Mouse (Mus musculus) monocyte, adult 5-6 weeks (primary cell): Measurements from ENCODE around the gene Spaca4. TPM values are rescaled to one million over a fixed set of nuclear protein-coding genes. Genes with fewer than 3 reads are reported as not detected.
A peak's percentile ranks its signal among the peaks of the same experiment; 100 is the strongest.

Experiments
- ATAC-seq: fragments of 153-309, 156-312 bp; replicated peaks from 2 replicates; pipeline ENCODE4 v1.8.0; 2017; ENCODE audit warnings: mild to moderate bottlenecking; ENCODE audit not compliant: low TSS enrichment, insufficient number of reproducible peaks, severe bottlenecking, poor library complexity, low FRiP score
- total RNA-seq: library from RNA; stranded (forward); fragments of 200-1000, 200-491, 200-594 nt; gene quantifications from 3 replicates; pipeline ENCODE4 v1.2.3, GENCODE M21; 2017

Gene Spaca4
- total RNA-seq, 1 experiment from 2014 or later = not detected

DNA sequence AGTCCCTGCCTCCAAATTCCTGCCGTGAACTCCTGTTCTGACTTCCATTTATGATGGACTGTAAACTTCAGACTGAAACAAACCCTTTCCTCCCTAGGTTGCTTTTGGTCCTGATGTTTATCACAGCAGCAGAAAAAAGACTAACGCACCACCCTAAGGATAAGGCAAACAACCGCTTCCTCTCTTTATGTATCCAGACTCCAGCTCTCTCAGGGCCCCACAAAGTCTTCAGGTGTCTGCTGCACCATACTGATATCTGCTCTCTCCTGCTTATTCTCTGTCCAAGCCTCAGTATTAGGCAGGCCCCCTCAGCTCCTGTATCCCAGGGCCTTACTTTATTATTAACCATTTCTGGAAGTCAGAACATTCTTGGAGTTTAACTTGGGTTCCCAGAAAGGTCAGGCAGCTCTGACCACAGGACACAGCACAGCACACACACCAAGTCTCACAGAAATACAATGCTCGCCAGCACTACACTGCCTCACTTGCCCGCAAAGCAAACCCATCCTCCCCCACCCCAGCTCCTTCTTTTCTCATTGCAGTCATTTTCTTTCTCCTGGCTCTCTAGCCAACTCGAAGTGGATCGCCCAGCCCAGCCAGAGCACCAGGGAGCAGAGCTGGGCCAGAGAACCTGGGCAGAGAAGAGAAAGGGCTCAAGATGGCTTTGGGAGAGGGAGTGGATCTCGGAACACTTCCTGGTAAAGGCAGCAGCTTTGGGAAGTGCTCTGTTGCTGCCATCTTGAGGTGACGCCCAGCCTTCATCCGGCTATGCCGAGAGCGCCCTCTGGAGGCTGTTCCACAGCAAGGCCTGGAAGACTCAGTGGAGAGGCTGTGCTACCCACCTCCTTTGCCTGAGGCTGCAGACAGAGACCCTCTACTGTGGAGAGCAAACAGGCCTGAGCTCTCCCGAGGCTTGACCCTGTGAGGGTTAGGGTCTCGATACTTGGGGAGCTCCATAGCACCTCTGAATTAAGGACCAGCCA is 43.2 kb downstream of the Spaca4 start:
- peak; percentile 79 for ATAC-seq

- no peak for ATAC-seq
These were observed 44.4 kb downstream of the Spaca4 start for GRCm38 (mm10) chr7:45681046-45681736.

GRCm38 (mm10) chr7:45679966-45680621 is 45.5 kb downstream of the Spaca4 start:
- no peak for ATAC-seq

DNA sequence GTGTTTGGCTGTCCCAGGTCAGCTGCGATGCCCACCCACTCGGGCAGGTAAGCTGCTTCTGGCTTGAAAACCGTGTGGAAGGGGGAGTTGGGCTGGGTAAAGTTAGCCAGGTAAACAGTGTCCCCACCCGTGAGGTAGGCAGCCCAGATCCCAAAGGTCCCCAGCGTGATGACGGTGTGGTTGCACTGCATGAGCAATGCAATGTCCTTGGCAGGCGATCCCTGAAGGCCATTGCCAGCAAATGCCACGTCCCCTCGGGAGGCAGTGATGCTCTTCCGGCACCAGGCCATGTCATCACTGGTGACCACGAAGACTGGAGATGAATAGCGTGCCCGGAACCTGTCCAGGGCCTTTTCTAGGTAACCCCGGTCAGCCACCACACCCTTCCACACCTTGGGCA is 47.1 kb downstream of the Spaca4 start:
- no peak for ATAC-seq

GRCm38 (mm10) chr7:45677627-45678295 is 47.9 kb downstream of the Spaca4 start:
- no peak for ATAC-seq

Other genes with a start within 250 kb of the Spaca4 start
- 3.2 TPM in 1 of 3 replicates, not detected in the others for gene Tulp2, start 243.9 kb downstream of the Spaca4 start, total RNA-seq
- not detected in 3 replicates for gene Gm45808, start 239.0 kb downstream of the Spaca4 start, total RNA-seq
- 7.0 to 8.3 TPM (median 7.5 TPM) in 3 replicates for gene Dhdh, start 237.0 kb downstream of the Spaca4 start, total RNA-seq
- 128 to 251 TPM (median 142 TPM) in 3 replicates for gene Nucb1, start 215.4 kb downstream of the Spaca4 start, total RNA-seq
- gene Ppp1r15a, start 199.5 kb downstream of the Spaca4 start, total RNA-seq = 204 to 390 TPM (median 221 TPM) in 3 replicates
- 0.10 TPM in 1 of 3 replicates, not detected in the others for gene Plekha4, start 199.5 kb downstream of the Spaca4 start, total RNA-seq
- not detected in 3 replicates for gene Hsd17b14, start 170.9 kb downstream of the Spaca4 start, total RNA-seq
- gene Bcat2, start 155.7 kb downstream of the Spaca4 start, total RNA-seq = 5.1 to 21.4 TPM (median 11.9 TPM) in 3 replicates
- gene Fgf21, start 110.3 kb downstream of the Spaca4 start, total RNA-seq = not detected in 3 replicates
- not detected in 3 replicates for gene Fut1, start 108.5 kb downstream of the Spaca4 start, total RNA-seq
- not detected in 3 replicates for gene Izumo1, start 104.0 kb downstream of the Spaca4 start, total RNA-seq
- gene Rasip1, start 98.3 kb downstream of the Spaca4 start, total RNA-seq = 0.11 to 0.48 TPM in 2 of 3 replicates, not detected in the other
- 0.19 TPM in 1 of 3 replicates, not detected in the others for gene Mamstr, start 85.8 kb downstream of the Spaca4 start, total RNA-seq
- 1.4 TPM in 1 of 3 replicates, not detected in the others for gene Fut2, start 59.4 kb downstream of the Spaca4 start, total RNA-seq
- gene Ntn5, start 41.8 kb downstream of the Spaca4 start, total RNA-seq = not detected in 3 replicates
- not detected in 3 replicates for gene Sec1, start 31.4 kb downstream of the Spaca4 start, total RNA-seq
- gene Car11, start 26.0 kb downstream of the Spaca4 start, total RNA-seq = not detected in 3 replicates
- gene Dbp, start 20.7 kb downstream of the Spaca4 start, total RNA-seq = 4.3 to 13.1 TPM (median 4.5 TPM) in 3 replicates
- gene Rpl18, start 10.4 kb downstream of the Spaca4 start, total RNA-seq = 966 to 1,078 TPM (median 1,028 TPM) in 3 replicates
- gene Sphk2, start 7.8 kb downstream of the Spaca4 start, total RNA-seq = 11.0 to 15.9 TPM (median 11.5 TPM) in 3 replicates
- gene Fam83e, start 4.6 kb downstream of the Spaca4 start, total RNA-seq = 0.78 to 1.4 TPM in 2 of 3 replicates, not detected in the other
- gene Lmtk3, start 57.9 kb upstream of the Spaca4 start, total RNA-seq = not detected in 3 replicates
- 1.3 to 7.5 TPM in 2 of 3 replicates, not detected in the other for gene Sult2b1, start 58.9 kb upstream of the Spaca4 start, total RNA-seq
- gene Cyth2, start 88.8 kb upstream of the Spaca4 start, total RNA-seq = 59.2 to 78.0 TPM (median 72.7 TPM) in 3 replicates
- 0.19 TPM in 1 of 3 replicates, not detected in the others for gene Kcnj14, start 99.0 kb upstream of the Spaca4 start, total RNA-seq
- 5.8 to 8.7 TPM (median 6.7 TPM) in 3 replicates for gene Grwd1, start 105.1 kb upstream of the Spaca4 start, total RNA-seq
- gene Kdelr1, start 147.0 kb upstream of the Spaca4 start, total RNA-seq = 28.7 to 45.8 TPM (median 45.2 TPM) in 3 replicates
- gene Grin2d, start 152.6 kb upstream of the Spaca4 start, total RNA-seq = 0.10 TPM in 1 of 3 replicates, not detected in the others
- gene Syngr4, start 170.9 kb upstream of the Spaca4 start, total RNA-seq = not detected in 3 replicates
- gene Tmem143, start 171.1 kb upstream of the Spaca4 start, total RNA-seq = 4.4 to 5.6 TPM (median 4.4 TPM) in 3 replicates
- gene Emp3, start 195.6 kb upstream of the Spaca4 start, total RNA-seq = 293 to 405 TPM (median 376 TPM) in 3 replicates
- gene Ccdc114, start 198.3 kb upstream of the Spaca4 start, total RNA-seq = 2.9 TPM in 2 of 3 replicates, not detected in the other